Mouse (Mus musculus): ENCODE data around the gene 4930544D05Rik. TPM values are rescaled to one million over a fixed set of nuclear protein-coding genes. Genes with fewer than 3 reads are reported as not detected.
"Not testable (repeated sequence)": the region's sequence is repeated elsewhere in the genome, so short reads cannot be mapped to it uniquely, and the experiment has no call there.

The 4930544D05Rik gene
- under 1 TPM in 1 of 2 experiments, not detected in 1; 0.65 TPM for total RNA-seq (2021)
- long read RNA-seq, experiment 1: 0 reads
- long read RNA-seq, experiment 2: 0 reads

GRCm38 (mm10) chr11:70615516-70616093 lies at the start of gene 4930544D05Rik:
4930544D05Rik (plus strand) TSS chr11:70615848.
- no peak for DNase-seq (ENCODE audit: low spot score in 2 of 2)

- no peak for DNase-seq (ENCODE audit: low spot score in 2 of 2)
Observed at GRCm38 (mm10) chr11:70566586-70566985, 49.1 kb upstream of the 4930544D05Rik start.

- DNase-seq (ENCODE audit: low spot score in 2 of 2): not testable (repeated sequence)
Observed at GRCm38 (mm10) chr11:70570614-70571013, 45.0 kb upstream of the 4930544D05Rik start.

DNA sequence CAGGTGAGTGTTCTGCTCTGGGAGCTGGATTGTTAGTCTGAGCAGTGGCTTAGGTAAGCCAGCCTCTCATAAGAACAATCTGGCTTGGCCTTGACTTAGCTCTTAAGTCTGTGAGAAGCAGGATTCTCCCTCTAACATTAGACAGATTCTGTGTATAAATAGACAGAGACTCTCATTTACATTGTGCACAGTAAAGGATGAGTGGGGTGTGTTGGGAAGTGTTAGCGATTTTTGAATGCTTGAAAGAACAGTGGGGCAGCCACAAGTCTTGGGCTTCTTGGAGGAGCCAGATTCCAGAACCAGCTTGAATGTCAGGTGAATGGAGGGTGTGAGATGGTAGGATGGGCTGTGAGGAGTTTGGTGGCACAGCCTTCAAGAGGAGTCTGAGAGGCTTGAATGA lies 44.0 kb upstream of the 4930544D05Rik start:
- no peak for DNase-seq (ENCODE audit: low spot score in 2 of 2)

DNA sequence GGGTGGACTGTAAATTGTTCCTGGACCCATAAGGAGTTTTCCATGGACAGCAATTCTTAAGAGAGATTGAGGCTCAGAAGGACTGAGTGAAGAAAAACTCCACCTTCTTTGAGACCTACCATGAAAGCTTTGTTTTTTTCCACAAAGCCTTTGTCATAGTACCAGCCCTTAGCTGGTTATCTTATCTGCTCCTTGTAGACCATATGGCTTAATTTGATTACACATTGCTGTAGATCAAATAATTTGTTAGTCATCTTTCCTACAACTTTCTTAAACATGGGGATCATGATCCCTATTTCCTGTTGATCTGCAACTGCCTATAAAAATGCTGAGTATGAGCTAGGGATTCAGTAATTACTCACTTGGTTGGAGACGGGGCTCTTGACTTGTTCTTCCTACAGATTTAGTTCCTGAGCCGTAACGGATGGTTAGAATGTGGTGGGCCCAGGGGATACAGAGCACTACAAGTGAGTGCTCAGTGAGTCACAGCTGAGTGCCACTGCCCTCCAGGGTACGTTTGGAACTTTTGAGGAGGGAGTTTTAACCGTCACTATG lies 43.2 kb upstream of the 4930544D05Rik start:
- no peak for DNase-seq (ENCODE audit: low spot score in 2 of 2)

DNA sequence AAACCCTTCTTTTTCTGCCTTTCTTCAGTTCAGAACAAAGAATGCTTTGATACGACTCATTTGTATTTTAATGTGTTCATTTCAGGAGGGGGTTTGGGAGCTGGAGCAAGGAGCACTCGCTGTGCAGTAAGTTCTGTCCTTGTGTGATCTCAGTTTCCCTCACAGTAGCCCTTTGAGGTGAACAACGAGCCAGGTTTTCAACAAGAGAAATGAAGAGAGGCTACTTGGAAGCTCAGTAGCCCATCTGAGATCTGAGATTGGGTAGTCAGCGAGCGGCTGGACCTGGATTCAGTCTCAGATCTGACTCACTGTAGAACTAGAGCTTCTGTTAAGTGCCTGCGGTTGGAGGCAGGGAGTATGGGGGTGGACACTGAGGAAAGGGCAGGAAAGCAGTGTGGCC lies 41.8 kb upstream of the 4930544D05Rik start:
- DNase-seq (ENCODE audit: low spot score in 2 of 2): no peak

DNA sequence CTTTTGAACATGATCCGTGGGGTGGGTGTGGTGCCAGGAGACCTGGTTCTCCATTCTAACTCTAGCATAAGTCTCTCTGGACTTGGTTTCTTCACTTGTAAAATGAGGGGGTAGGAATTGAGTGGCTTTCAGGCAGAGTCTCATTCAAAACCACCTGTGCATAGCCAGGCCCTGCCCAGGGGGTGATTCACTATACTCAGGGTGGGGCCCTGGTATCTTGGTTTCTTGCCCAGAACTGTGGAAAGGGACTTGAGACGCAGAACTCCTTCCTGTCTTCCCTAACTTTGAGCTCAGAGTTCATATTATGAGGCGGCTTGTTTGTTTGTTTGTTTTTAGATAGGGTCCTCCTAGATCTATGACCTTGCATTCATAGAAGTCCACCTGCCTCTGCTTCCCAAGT lies 38.4 kb upstream of the 4930544D05Rik start:
- DNase-seq (ENCODE audit: low spot score in 2 of 2): no peak

GRCm38 (mm10) chr11:70578962-70579361 lies 36.7 kb upstream of the 4930544D05Rik start:
- no peak for DNase-seq (ENCODE audit: low spot score in 2 of 2)

- no peak for DNase-seq (ENCODE audit: low spot score in 2 of 2)
Observed at GRCm38 (mm10) chr11:70579710-70580357, 35.8 kb upstream of the 4930544D05Rik start.

- no peak for DNase-seq (ENCODE audit: low spot score in 2 of 2)
Observed at GRCm38 (mm10) chr11:70580358-70580720, 35.3 kb upstream of the 4930544D05Rik start.

DNA sequence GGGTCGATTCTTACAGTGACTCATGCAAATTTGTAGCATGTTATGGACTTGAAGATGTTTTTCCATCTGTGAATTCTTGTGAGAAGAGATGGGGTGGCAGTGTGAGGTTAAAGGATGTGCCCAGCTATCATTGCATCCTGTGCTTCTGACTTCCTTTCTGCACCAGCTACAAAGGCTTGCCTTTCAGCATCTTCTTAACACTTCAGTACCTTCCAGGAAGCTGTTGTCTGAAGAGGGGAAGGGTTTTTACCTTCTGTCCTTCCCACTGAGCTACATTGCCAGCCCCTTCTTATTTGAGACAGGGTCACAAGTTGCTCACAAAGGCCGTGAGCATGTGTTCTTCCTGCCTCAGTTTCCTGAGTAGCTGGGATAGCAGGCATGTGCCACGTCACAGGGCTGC lies 34.7 kb upstream of the 4930544D05Rik start:
- no peak for DNase-seq (ENCODE audit: low spot score in 2 of 2)

DNA sequence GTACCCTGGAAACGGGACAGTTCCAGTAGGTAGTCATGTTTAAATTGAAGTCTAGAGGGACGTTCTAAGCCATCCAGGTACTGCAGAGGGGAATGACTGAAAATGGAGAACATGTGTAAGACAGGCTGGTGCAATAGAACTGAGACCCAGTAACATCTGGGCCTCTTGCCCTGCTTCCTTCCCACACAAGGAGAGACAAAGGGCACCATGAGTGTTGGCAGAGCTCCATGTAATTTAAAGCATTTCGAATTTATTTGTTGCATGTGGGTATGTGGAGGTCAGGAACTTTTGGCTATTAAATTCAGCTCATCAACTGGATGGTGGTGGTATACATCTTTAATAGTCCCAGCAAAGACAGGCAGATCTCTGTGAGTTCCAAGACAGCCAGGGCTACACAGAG lies 33.5 kb upstream of the 4930544D05Rik start:
- DNase-seq (ENCODE audit: low spot score in 2 of 2): no peak

DNA sequence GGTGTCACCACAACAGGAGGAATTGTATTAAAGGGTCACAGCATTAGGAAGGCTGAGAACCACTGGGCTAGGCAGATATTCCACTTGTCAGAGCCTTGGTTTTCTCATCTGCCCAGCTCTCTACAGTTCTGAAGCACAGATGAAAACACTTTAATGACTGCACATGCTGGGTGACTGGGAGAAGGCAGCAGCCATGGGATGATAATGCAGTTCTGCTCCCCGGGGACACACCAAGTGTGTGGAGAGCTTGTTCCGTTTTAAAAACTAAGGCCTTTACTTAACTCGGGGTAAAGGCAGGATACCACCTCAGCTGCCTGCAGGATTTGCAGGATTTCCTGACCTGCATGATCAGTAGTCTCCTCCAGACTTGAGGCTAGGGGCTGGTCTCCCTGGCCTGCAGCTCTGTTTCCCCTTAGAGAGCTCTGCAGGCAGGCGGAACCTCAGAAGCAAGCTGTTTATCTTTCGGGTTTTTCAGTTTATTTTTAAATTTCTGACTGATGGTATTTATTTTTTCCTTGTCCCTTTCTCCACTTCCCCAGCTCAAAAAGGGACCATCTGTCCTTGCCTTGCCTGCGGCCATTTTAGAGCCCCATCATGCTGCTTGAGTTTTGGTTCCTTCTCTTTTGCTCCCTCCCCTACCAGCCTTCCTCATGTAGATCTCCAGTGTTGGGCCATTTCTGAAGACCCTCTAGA lies 32.5 kb upstream of the 4930544D05Rik start:
- no peak for DNase-seq (ENCODE audit: low spot score in 2 of 2)

- no peak for DNase-seq (ENCODE audit: low spot score in 2 of 2)
Observed at GRCm38 (mm10) chr11:70583775-70584174, 31.9 kb upstream of the 4930544D05Rik start.

GRCm38 (mm10) chr11:70585457-70585856 lies 30.2 kb upstream of the 4930544D05Rik start:
- DNase-seq (ENCODE audit: low spot score in 2 of 2): no peak

- DNase-seq (ENCODE audit: low spot score in 2 of 2): no peak
Observed at GRCm38 (mm10) chr11:70586261-70586660, 29.4 kb upstream of the 4930544D05Rik start.

DNA sequence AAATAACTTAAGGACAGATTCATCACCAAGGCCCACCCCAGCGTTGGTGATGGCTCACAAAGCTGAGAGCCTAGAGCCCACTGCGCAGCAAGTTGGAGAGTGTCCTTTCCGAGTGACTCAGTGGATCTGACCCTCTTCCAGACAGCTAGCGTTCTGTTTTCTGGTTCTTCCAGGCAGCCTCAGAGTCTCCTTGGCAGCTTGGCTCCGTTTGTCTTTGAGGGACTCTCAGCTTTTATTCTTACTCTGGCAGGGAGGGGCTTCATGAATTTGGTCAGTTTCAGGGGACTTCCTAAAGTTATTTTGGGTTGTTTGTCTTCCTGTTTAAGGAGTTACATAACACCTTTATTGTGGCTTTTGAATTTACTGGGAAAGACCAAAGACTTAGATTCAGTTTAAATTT lies 28.7 kb upstream of the 4930544D05Rik start:
- no peak for DNase-seq (ENCODE audit: low spot score in 2 of 2)

DNA sequence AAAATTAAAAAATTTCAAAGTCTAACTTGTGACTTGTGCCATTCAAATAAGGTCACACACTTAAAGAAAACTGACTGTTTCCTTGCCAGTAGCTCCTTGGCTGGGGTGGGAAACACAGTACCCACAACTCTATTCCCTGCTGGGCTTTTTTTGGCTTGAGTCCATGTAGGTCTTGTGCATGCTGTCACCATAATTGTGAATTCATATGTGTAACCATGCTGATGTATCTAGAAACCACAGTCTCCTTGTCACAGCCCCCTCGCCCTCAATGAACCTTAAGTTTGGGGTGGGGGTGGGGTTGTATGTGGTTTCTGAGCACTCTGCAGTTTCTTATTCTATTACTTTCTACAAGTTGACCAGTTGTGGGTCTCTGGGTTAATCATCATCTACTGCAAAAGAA lies 23.9 kb upstream of the 4930544D05Rik start:
- no peak for DNase-seq (ENCODE audit: low spot score in 2 of 2)

DNA sequence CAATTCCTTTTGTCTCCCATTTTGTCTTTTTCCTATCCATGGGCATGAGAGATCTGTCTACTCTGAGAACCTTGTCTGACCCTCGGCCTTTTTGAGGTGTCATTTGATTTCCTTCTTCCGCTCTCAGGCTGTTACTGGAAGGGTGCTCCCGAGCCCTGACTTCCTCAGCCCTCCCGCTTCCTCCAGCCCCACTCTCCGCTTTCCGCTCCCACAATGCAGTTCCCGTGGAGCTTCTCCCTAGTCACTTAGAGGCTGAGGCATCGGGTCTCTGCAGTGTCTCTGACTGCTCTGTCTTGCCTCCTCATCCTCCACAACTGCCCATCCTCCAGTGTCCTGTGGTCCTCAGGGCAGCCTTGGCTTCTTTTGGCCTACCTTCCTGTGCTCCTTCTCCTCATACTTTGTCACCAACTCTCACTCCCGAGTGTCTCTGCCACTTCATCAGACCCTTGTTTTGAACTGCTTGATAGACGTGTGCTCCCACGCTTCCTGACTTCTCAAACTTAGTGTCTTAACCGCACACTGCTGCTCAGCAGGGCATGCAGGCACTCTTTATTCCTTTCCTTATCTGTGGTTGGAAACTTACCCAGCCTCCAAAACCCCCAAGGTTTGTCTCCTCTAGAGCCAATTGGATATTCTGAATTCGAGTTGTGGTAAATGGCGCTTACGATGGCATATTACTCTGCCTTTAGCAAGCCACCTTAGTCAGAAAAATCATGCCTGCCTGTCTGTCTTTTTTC lies 21.2 kb upstream of the 4930544D05Rik start:
- no peak for DNase-seq (ENCODE audit: low spot score in 2 of 2)

GRCm38 (mm10) chr11:70595638-70596037 lies 20.0 kb upstream of the 4930544D05Rik start:
- DNase-seq (ENCODE audit: low spot score in 2 of 2): no peak

DNA sequence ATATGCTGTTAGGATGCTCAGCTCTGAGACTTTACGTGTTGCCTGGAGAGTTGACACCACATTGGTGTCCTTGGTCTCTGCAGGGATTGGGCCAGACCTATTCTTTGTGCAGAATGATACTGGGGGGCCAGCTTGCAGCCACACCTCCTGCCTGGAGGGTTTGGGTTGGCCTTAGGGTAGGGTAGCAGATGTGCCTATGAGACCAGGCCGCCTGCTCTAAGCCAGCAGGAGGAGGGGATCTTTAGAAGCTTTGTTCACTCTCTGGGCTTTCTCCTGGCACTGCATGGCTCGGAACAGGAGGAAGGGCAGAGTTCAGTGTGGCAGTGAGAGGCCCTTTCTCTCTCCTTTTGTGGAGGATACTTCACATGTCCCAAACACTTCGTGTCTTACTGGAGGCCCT lies 19.6 kb upstream of the 4930544D05Rik start:
- no peak for DNase-seq (ENCODE audit: low spot score in 2 of 2)
